Mouse (Mus musculus): ENCODE measurements around the gene Tenm2.

Gene Tenm2

GRCm38 (mm10) chr11:35985841-35986393, 1249.8 kb downstream of the Tenm2 start:
- DNase-seq (ENCODE audit: low spot score): no peak

GRCm38 (mm10) chr11:35982734-35983133, 1253.0 kb downstream of the Tenm2 start:
- DNase-seq (ENCODE audit: low spot score): no peak

- no peak for DNase-seq (ENCODE audit: low spot score)
These were observed 1255.3 kb downstream of the Tenm2 start, which contains the start of gene Wwc1 for GRCm38 (mm10) chr11:35980411-35980917. Gene Wwc1, minus strand, starts transcription at chr11:35980527.

GRCm38 (mm10) chr11:35979733-35980410, 1255.9 kb downstream of the Tenm2 start:
- no peak for DNase-seq (ENCODE audit: low spot score)

GRCm38 (mm10) chr11:35979266-35979732, 1256.5 kb downstream of the Tenm2 start:
- no peak for DNase-seq (ENCODE audit: low spot score)

- no peak for DNase-seq (ENCODE audit: low spot score)
These were observed 1258.0 kb downstream of the Tenm2 start for GRCm38 (mm10) chr11:35977796-35978195.

- no peak for DNase-seq (ENCODE audit: low spot score)
These were observed 1258.7 kb downstream of the Tenm2 start for GRCm38 (mm10) chr11:35977096-35977495.

GRCm38 (mm10) chr11:35976482-35976881, 1259.3 kb downstream of the Tenm2 start:
- no peak for DNase-seq (ENCODE audit: low spot score)

- no peak for DNase-seq (ENCODE audit: low spot score)
These were observed 1260.9 kb downstream of the Tenm2 start for GRCm38 (mm10) chr11:35974632-35975450.

- no peak for DNase-seq (ENCODE audit: low spot score)
These were observed 1262.6 kb downstream of the Tenm2 start for GRCm38 (mm10) chr11:35973135-35973534.

GRCm38 (mm10) chr11:35972270-35972931, 1263.4 kb downstream of the Tenm2 start:
- DNase-seq (ENCODE audit: low spot score): no peak

GRCm38 (mm10) chr11:35970806-35971705, 1264.7 kb downstream of the Tenm2 start:
- no peak for DNase-seq (ENCODE audit: low spot score)

GRCm38 (mm10) chr11:35968291-35968690, 1267.5 kb downstream of the Tenm2 start:
- no peak for DNase-seq (ENCODE audit: low spot score)

- DNase-seq (ENCODE audit: low spot score): no peak
These were observed 1271.7 kb downstream of the Tenm2 start for GRCm38 (mm10) chr11:35963981-35964549.

GRCm38 (mm10) chr11:35963554-35963953, 1272.2 kb downstream of the Tenm2 start:
- no peak for DNase-seq (ENCODE audit: low spot score)

- no peak for DNase-seq (ENCODE audit: low spot score)
These were observed 1273.3 kb downstream of the Tenm2 start for GRCm38 (mm10) chr11:35962431-35962830.

GRCm38 (mm10) chr11:35959270-35959669, 1276.5 kb downstream of the Tenm2 start:
- DNase-seq (ENCODE audit: low spot score): no peak
